Mouse (Mus musculus): ENCODE measurements at regions not wholly inside any gene's neighbourhood (a gene's known extent, or its start where the extent isn't known, plus 50 kb on each side); places are given as distances from the start of the nearest gene placed in this dataset.

- DNase-seq = no peak
Observed at GRCm38 (mm10) chr11:43370025-43370424, 56.0 kb downstream of the Pttg1 start.

- DNase-seq = no peak
Observed at GRCm38 (mm10) chr11:43368346-43368745, 57.7 kb downstream of the Pttg1 start.

- no peak for DNase-seq
Observed at GRCm38 (mm10) chr11:43361858-43362257, 64.2 kb downstream of the Pttg1 start.

DNA sequence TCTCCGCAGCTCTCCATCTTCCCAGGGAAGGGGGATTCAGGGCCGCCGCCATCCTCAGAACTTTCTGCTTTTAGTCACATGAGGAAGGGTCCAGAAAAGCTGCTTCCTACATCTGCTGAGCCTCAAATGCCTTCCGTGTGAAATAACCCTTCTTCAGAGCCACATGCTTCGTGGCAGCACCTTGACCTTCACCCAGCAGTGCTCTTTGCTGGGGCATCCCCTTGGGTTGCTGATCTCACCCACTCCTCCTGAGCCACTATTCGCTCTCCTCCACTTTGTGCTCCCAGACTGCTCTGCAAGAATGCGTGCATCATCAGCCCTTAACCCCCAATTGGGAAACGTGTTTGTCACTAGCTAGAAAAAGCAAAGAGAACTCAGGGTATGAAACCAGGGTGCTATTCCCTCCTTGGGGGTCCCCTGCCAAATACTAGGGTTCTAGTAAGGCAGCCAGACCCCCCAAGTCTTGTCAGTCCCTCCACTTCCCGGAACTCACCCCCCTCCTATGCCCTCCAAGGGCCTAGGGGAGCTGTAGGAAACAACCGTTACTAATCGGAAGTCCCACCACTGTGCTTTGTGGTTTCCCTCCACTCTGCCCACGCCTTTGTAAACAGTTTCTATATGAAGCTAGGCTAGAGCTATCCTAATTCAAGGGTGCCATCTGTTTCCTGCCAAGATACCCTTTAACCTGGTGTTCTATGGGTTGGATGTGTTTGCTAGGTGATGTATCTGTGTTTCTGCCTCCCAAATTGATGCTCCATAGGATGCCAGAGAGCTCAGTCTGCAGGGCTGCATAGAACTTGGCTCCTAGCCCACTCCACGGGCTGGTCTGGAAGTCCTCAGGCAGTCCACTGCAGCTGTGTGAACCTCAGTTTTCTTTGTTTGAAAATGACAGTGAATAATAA, 67.4 kb downstream of the Pttg1 start:
- no peak for DNase-seq

GRCm38 (mm10) chr11:43353602-43354001, 72.4 kb downstream of the Pttg1 start:
- peak; percentile 51 for DNase-seq

GRCm38 (mm10) chr11:43353030-43353429, 73.0 kb downstream of the Pttg1 start:
- DNase-seq = peak; percentile 47

- DNase-seq = peak; percentile 12
Observed at GRCm38 (mm10) chr11:43351818-43352217, 74.2 kb downstream of the Pttg1 start.

DNA sequence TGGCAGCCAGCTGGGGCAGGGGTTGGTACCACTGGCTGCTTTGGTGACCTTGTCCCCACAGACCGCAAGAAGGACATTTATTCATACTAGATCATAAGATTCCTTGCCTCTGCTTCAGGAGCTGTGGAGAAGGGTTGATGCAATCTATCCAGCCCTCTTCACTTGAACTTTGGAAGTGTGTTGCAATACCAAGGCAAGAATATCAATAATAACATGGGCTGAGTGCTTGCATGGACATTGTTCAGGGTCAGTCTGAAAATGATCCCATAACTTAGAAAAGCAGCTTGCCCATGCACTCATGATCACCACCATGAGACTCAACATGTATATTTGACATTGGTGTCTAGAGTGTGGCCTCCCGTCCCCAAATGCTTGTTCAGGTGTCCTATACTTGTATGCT, 74.7 kb downstream of the Pttg1 start:
- no peak for DNase-seq

DNA sequence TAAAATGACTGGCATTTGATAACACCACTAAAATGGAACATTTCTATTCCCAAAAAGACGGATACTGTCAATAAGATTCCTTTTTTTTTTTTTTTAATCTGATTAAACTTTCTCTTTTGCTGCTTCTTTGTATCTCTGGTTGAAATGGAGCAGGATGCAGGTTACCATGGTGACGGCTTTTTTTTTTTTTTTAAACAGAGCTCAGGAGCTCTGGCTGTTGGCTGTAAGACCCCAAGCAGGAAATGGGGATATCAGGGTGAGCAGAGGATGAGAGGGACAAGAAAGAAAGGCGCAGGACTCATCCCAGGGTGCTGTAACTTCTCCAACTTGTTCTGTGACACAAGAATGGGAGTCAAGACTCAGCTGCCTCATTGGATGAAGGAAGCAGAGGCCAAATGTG, 75.8 kb downstream of the Pttg1 start:
- DNase-seq = no peak

DNA sequence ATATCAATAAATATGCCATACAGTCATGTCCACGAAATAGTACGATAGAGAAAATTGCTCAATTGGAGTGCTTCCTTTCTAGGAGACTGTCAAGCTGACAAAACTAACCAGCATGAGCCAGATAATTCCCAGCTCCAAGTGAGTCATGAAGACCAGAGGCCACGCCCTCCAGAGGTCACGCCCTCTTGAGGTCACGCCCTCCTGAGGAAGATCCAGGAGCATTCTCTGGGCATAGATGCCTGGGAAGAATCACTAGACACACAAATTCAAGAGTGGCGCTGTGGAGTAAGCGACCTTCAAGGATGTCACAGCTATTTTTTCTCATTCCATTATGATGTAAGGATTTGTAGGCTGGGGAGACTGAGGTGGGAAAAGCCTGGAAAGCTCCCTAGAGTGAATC, 76.5 kb downstream of the Pttg1 start:
- peak; percentile 68 for DNase-seq

DNA sequence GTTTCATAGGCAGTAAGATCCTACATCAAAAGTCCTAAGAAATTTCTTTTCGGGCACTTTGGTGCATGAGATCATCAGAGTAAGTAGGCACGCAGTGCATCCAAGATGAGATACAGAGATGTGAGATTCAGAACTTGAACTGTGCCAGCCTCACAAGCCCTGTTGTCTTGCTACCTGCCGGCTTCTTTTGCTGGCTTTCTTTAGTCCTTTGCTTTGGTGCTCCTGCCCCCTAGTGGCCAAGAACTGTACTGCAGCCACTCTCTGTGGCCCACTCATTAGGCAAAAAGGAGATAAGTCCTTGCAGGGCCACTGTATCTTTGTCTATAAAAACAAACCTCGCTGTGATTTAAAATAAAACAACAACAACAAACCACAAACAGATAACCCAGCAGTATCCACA, 77.5 kb downstream of the Pttg1 start:
- DNase-seq = peak; percentile 93

DNA sequence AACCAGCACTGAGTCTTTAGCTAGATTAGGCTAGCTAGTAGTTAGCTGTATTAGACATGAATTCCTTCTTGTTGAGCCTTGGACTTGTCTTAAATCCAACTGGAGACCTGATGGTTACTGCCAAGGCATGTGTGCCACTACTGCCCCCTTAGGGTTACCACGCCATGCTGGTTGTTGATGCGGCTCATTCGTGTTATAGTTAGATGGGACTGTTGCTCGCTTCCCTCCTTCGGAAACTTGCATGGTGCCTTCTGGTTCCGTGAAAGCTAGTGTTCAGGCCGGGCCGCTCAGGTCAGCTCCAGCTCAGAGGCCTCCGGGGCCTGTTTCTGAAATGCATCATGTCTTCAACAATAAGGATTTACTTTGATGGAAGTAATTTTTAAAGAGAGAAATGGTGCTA, 79.6 kb downstream of the Pttg1 start:
- DNase-seq = no peak

DNA sequence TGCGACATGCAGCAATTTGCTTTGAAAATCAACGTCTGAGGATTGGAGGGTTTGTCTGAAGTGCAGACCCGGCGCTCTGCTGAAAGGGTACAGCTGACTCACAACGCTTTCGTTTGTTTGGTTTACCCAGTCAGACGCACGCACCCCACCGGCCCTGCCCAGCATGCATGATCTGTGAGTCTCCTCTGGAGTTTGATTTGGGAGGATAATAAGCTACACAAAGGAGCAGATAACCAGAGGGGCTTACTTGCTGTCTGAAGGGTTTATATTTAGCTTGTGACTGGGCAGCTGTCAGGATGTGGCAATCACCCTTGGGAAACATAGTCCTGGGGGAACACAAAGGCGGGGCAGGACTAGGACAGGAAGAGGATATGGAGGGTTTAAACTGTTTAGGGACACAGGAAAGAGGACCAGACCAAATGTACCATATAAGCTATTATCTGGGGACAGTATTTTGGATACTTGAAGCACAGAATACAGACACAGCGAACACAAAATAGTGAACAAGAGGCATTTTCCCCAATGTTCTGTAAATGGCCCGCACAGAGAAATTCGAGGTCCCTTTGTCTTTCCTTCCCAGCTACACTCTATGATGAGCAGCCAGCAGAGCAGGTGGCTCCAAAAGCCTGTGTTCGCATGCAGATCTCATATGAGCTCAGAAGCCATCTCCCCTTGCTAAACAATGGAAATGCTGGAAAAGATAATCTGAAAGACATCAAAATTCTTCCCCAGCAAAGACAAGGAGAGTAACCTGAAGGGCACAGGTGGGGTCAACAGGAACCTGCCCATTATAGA, 81.1 kb downstream of the Pttg1 start:
- peak; percentile 70 for DNase-seq

- no peak for DNase-seq
Observed at GRCm38 (mm10) chr11:43343574-43343973, 82.5 kb downstream of the Pttg1 start.

DNA sequence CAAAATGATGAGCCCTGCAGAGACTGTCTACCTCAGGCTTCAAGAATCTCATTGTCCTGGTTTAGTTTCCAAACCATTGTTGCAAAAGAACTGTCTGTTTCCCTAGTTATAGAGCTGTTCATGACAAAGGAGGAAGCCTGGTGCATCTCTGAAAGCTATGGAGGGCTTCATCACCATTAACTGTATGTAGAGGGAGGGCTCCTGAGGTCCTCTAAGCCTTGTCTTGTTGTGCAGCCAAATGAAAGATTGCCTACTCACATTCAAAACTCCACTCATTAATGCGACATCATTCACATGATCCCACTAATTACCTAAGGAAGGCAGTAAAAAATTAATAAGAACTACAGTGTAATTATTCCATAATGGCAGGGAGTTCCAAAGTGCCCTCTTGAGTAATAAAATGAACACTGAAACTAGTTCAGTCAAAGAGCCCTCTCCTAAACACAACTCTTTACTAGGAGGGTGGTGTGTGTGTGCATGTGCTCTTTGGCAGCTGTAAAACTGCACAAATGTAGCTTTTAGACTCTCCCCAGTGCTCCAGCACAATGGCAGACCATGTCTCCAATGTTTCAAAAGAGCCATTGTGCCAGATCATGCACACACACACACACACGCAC, 87.6 kb downstream of the Pttg1 start:
- DNase-seq = no peak

DNA sequence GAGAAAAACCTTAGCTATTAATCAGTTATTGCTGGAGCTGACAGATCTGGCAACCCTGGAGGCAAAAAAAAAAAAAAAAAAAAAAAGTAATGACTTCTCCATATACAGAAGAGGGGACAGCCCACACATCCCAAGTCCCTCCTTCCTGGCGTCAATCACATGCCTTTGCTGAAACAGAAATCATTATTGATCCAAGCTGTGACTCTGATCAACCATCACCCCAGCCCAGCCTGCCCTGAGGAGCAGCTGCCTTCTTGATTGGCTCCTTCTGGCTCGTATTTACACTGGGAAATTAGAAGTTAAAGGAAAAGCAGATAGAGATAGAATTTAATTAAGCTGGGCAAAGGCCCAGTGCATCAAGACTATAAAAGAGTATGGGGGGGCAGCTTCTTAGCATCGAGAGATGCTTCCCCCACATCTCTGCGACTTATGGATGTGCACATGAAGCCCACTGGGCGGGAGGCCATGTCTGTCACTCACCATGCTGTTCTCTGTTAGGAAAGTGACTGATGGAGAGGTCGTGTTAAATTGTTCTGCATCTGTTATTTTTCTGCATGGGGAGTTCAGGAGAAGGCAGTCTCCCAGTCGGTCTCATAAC, 90.3 kb downstream of the Pttg1 start:
- no peak for DNase-seq

- DNase-seq = no peak
Observed at GRCm38 (mm10) chr11:43333547-43333946, 92.5 kb downstream of the Pttg1 start.

GRCm38 (mm10) chr11:43313996-43314395, 112.1 kb downstream of the Pttg1 start:
- no peak for DNase-seq

Measured in lung, postnatal 36 days (tissue).